Mouse (Mus musculus) macrophage (primary cell): ENCODE data around the gene Rab9. TPM values are rescaled to one million over a fixed set of nuclear protein-coding genes. Genes with fewer than 3 reads are reported as not detected.
A peak's percentile ranks its signal among the peaks of the same experiment; 100 is the strongest.
"Not testable (repeated sequence)": the region's sequence is repeated elsewhere in the genome, so short reads cannot be mapped to it uniquely, and the experiment has no call there.

Source experiments
- H3K27ac ChIP-seq: fragments of 350-480 bp; formaldehyde crosslinking; 2 replicates; pipeline ENCODE4 v1.9.0; 2021
- H3K36me3 ChIP-seq: fragments of 350-480 bp; formaldehyde crosslinking; 2 replicates; pipeline ENCODE4 v1.9.0; 2021; ENCODE audit errors: inconsistent target
- H3K4me3 ChIP-seq: fragments of 350-480 bp; formaldehyde crosslinking; 2 replicates; pipeline ENCODE4 v1.9.0; 2021; ENCODE audit errors: inconsistent target
- H3K79me2 ChIP-seq: fragments of 350-480 bp; formaldehyde crosslinking; 2 replicates; pipeline ENCODE4 v1.9.0; 2021; ENCODE audit errors: inconsistent target
- WGBS: methylation state at CpG from one replicate; pipeline ENCODE4 v1.1.7; 2026; ENCODE audit warnings: inconsistent platforms; ENCODE audit not compliant: missing documents; 5-methylcytosine and 5-hydroxymethylcytosine counted together
- polyA plus RNA-seq: library from polyadenylated mRNA; stranded (reverse); fragments of 250-400 nt; gene quantifications from 3 replicates; pipeline ENCODE4 v1.2.4, GENCODE M21; 2018; ENCODE audit warnings: inconsistent platforms
- total RNA-seq, 78 experiments: library from RNA; depleted of rRNA; stranded (reverse); fragments of 250-400 nt; gene quantifications; 1 replicate in 9 of 78; 2 replicates in 24 of 78; 3 replicates in 43 of 78; 4 replicates in 2 of 78; pipeline ENCODE4 v1.2.4; 2018; ENCODE audit warnings: inconsistent platforms in 56 of 78

The Rab9 gene
- total RNA-seq (2018; cell fraction: chromatin; rRNA removed), result 10 to 100 TPM; 10.1 to 72.2 (median 24.6) TPM
- total RNA-seq (2018; cell fraction: cytosol; rRNA removed), result 100 to 1,000 TPM in 1 of 26 experiments, 10 to 100 TPM in 25; 48.3 to 121 (median 65.1) TPM
- total RNA-seq (2018; cell fraction: nucleus; rRNA removed), result 10 to 100 TPM; 22.3 to 88.7 (median 48.1) TPM
- 28.3 to 106 TPM (median 90.5 TPM) in 3 replicates for polyA plus RNA-seq

DNA sequence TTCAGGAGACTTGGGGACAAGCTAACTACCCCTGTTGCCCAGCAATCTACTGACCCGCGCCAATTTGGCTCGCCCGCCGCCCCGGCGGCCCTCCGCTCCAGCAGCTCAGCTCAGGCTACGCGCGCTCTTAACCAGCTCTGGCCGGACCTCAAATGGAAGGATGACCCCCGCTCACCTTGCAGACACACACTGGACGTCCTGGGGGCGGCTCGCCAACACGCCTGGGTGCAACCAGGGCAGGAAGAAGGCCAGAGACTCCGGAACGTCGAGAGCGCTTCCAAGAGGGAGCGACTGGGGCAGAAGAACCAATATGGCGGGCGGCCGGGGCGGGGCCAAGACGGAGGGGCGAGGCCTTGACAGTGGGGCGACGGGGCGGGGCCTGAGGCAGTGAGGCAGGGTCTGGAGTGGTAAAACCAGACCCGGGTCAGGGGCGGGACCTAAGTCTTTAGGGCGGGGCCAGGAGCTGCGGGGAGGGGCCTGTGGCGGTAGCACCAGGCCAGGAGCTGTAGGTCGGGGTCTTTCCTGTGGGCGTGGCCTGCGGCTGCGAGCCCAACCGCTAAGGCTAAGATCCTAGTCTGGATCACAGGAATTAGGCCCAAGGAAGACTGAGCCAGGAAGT, at the start of gene Rab9:
TSS of gene Rab9 (minus strand) at position 503 of the 619 bp plus-strand sequence.
- no peaks in the 10 kb centered on the region for H3K36me3 ChIP-seq
- 20% methylated on average over 38 of the region's 41 CpGs for WGBS
- H3K27ac ChIP-seq, result peak within 1 kb of the TSS; percentile 57
- H3K79me2 ChIP-seq, result peaks cover 48% of the 10 kb centered on the region
- peak within 1 kb of the TSS; percentile 71 for H3K4me3 ChIP-seq

DNA sequence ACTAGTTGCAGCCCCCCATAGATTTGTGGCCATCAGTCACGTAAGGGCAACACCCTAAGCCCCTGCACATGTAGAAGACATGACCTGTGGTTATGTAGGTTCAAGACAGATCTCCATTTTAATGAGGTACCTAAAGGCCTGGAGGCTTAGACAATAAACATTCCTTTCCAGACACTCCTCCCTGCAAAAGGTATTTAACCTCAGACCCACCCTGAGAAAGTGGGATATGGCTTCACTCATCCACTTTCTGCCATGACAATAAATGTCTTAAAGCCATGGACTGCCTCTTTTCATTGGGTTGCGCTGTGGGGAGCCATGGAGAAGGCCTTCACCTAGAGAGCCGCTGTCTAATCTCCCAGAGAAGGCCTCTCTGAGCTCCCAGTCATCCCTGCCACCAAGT, 48.5 kb upstream of the Rab9 start:
- Histone ChIP-seq H3K79me2 (no peaks in the 10 kb centered on the region), H3K4me3 (no peak overlapping the region), H3K27ac (no peak overlapping the region), H3K36me3 (no peaks in the 10 kb centered on the region)
- 91% methylated on average over 3 of the region's 3 CpGs for WGBS

DNA sequence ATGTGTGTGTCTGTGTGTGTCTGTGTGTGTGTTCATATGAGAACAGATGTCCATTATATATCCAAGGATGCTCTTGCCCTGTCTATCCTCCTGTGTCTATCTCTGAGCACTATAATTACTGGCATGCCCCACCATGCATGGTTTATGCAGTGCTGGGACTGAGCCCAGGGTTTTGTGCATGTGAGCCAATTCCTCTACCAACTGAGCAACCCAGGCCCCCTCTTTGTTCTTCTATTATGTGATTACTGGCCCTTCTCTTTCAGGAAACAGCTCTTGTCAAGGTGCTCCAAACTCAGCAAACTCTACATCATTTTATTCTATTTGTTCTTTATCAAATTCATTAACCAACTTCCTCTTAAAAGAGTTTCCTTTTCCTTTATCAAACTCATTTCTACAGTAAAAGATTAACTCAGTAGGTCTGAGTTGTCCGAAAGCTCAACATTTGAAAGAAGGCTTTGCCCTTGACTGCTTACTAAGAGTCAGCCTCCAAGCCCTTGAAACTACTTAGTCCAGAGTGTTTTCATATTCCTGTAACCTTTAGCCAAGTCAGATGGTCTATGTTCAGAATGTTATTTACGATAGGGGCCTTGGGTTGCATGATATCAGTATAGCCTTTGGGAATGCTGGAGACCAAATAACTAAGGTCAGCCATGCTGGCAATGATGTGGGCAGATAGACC, 46.1 kb upstream of the Rab9 start:
- Histone ChIP-seq H3K36me3 (no peaks in the 10 kb centered on the region), H3K79me2 (no peaks in the 10 kb centered on the region), H3K27ac (no peak overlapping the region), H3K4me3 (no peak overlapping the region)
- 86% methylated on average over 2 of the region's 2 CpGs for WGBS

DNA sequence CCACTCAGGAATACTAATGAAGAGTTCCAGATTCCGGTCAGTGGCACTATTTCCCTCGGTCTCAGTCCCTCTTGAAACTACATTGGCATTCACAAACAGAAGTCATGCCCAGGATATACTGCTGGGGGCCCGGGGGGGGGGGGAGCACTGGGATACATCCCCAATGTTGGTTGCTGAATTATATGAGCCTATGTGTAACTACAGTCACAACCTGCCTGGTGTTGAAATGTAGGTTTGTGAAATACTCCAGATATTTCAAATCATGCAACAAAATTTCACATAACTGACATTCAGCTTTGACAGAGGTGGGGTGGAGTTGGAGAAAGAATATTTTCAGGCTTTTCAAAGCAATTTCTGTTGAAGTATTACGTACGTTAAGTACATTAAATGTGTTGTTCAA, 41.1 kb upstream of the Rab9 start:
- 84% methylated on average over 5 of the region's 5 CpGs for WGBS
- H3K79me2 ChIP-seq, result no peaks in the 10 kb centered on the region
- H3K36me3 ChIP-seq, result no peaks in the 10 kb centered on the region
- no peak overlapping the region for H3K4me3 ChIP-seq
- H3K27ac ChIP-seq, result no peak overlapping the region

DNA sequence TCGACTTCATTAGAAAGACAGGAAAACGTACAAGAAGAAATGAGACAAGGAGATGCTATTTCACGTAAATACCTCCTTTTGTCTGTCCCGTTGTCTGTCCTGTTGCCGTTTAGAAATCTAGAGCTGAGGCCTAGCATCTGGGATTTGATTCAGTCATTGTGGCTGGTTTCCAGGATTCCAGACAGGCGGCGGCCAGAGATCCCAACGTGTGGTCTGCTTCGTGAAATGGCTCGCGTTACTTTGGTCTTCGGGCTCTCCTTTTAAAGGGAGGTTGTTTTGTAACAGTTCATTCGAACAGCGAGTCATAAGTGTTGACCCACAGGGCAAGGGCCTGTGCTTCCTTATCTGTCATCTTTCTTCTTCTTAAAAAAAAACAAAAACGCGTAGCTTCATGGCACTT, 38.7 kb upstream of the Rab9 start, which contains the start of gene Tceanc:
TSS of gene Tceanc (minus strand) at position 223 of the 400 bp plus-strand sequence.
- no peaks in the 10 kb centered on the region for H3K79me2 ChIP-seq
- H3K36me3 ChIP-seq, result no peaks in the 10 kb centered on the region
- 77% methylated on average over 13 of the region's 16 CpGs for WGBS

DNA sequence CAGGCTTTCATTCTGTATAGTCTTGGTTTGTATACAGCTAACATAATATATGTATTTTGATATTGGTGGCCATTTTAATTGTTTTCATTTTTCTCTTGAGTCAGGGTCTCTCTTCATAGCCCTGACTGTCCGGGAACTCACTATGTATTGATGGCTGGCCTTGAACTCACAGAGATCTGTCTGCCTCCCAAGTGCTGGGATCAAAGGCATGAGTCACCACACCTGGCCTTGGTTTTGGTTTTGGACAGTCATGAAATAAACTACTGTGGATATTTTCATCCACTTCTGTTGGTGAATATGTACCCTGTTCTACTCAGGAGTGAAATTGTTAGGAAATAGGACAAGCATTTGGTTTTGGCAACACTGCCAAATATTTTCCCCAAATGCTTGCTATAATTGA, 37.0 kb upstream of the Rab9 start:
- 88% methylated on average over 1 of the region's 1 CpGs for WGBS
- no peak overlapping the region for H3K27ac ChIP-seq
- H3K36me3 ChIP-seq, result no peaks in the 10 kb centered on the region
- H3K79me2 ChIP-seq, result no peaks in the 10 kb centered on the region
- no peak overlapping the region for H3K4me3 ChIP-seq

More for the DNA sequence above, 38.7 kb upstream of the Rab9 start, which contains the start of gene Tceanc:
- H3K4me3 ChIP-seq, result no peak within 1 kb of the TSS
- H3K27ac ChIP-seq, result no peak within 1 kb of the TSS

DNA sequence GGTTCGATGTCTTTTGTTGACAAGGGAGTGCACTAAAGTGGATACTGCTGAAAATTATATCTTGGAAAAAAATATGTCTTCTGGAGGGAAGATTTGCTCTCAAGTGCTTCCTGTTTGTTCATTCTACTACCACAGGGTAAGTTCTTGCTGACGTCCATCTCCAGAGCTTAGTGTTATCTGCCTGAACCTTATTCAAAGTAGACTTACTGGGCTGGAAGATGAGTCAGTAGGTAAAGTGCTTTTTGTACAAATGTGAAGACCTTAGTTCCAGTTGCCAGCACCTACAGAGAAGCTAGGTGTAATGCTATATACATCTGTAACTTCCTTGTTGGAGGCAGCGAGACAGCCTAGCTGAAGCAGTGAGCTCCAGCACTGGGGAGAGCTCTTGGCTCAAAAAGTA, 36.3 kb upstream of the Rab9 start:
- H3K4me3 ChIP-seq, result no peak overlapping the region
- no peak overlapping the region for H3K27ac ChIP-seq

DNA sequence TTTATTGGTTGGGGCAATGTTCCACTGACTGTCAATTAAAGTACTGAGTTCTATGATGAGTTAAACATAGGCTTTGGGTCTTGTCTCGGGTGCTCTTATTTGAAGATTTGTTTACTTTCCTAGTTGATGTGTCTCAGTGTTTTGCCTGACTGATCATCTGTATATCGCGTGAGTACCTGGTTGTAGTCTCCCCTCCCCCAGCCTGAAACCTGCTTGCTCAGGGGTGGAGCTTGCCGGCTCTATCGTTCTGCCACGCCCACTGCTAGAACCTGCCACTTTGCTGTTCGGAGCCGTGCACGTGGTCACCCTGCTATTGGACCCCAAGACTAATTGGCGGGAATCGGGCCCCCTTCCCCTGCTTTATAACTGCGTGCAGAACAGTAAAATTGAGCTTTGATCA, 34.4 kb upstream of the Rab9 start:
- not testable (repeated sequence) for H3K4me3 ChIP-seq, H3K36me3 ChIP-seq, H3K79me2 ChIP-seq, H3K27ac ChIP-seq
- WGBS, result 31% methylated on average over 4 of the region's 12 CpGs

More for the DNA sequence above, 36.3 kb upstream of the Rab9 start:
- WGBS, result 63% methylated on average over 2 of the region's 3 CpGs
- no peaks in the 10 kb centered on the region for H3K36me3 ChIP-seq
- no peaks in the 10 kb centered on the region for H3K79me2 ChIP-seq

DNA sequence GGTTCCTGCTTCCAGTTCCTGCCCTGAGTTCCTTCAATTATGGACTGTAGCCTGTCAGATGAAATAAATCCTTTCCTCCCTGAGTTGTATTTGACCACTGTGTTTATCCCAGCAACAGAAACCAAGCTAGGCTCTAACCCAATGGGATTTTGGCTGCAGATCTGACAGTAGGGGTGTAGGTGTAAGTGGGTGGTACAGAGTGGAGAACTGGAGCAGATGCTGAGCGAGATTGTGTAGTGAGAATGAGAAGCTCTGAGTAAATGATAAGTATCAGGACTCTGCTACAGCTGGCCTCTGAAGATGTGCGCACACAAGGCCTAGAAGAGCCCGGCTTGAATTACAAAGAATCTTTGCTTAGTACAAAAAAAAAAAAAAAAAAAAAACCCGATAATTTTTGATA, 32.4 kb upstream of the Rab9 start:
- no peaks in the 10 kb centered on the region for H3K79me2 ChIP-seq
- no peaks in the 10 kb centered on the region for H3K36me3 ChIP-seq
- WGBS, result 96% methylated on average over 3 of the region's 4 CpGs
- H3K4me3 ChIP-seq, result no peak overlapping the region
- no peak overlapping the region for H3K27ac ChIP-seq

DNA sequence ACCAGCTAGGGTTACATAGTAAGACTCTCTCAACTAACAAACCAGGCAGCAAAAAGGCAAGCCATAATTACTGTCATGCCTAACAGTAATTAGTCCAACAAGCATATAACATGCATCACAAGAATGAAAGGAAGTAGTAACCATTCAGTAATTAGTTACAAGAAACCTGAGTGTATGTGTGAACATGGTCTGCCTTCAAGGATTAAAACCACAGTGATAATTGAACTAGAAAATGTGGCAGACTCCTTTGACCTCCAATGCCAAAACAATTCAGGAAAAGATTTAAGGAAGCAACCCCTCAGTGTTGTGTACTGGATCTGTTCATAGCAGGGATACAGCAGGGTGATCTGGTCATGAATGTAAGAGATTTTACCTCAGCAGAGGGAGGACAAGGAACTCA, 31.4 kb upstream of the Rab9 start:
- Histone ChIP-seq H3K36me3 (no peaks in the 10 kb centered on the region), H3K4me3 (no peak overlapping the region; the same call in 1 of the 2 replicates), H3K27ac (no peak overlapping the region), H3K79me2 (no peaks in the 10 kb centered on the region)

DNA sequence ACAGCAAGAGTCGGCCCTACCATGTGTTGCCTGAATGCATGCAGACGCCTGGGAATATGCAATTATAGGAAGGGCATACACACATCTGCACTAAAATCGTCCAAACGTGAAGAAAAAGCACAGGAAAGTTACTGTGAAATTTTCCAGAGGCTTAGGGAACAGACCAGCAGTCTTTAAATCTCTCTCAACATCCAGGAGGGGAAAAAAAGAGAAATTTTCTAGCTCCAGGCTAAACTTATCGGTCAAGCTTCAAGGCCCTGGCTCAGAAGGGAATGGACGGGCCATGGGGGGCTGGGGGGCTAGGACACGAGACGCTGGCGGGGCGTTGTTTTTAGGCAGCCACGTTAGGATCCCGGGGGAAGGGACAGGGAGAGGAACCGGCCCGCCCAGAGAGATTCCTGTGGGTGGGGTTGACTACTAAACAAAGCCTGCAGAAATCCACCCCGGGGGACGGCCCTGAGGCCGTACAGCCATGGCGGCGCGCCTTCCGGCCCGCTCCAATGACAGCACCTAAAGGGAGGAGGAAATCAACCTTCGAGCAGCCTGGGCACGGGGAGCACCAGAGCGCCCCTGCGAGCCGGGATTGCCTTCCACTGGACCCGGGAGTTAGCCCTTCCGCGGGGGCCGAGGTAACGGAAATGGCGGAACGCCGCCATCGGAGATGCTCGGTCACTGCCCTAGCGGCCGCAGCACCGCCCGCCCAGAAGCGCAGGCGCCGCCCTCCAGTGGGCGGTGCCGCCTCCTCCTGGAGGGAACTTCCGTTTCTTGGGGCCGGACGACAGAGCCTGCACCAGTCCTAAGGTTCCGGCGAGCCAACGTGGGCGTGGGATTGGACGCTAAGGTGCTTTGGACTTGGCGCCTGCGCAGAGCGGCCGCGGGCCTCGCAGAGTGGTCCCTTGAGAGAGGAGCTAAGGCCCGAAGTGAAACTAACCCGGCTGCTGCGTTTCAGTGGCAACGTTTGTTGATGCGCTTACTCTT, 30.4 kb upstream of the Rab9 start:
- 8% methylated on average over 49 of the region's 65 CpGs for WGBS
- Histone ChIP-seq H3K27ac (peak overlapping the region; percentile 60), H3K36me3 (no peaks in the 10 kb centered on the region), H3K4me3 (peak overlapping the region; percentile 42), H3K79me2 (no peaks in the 10 kb centered on the region)

DNA sequence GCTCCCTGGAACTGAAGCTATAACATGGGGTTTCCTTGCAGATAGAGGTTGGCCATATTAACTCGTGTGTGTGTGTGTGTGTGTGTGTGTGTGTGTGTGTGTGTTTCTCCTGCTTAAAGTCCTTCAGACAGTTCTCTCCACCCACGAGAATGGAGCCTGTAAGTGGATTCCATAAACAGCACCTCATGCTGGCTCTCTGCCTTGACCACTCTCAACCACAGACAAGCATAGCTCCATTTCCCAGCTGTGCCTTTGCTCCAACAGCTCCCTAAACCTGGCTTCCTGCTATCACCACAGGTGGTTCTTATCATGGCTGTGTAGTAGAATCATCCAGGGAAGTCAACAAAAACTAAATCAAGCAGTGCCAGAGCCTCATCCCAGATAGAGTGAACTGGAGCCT, 24.8 kb upstream of the Rab9 start:
- H3K79me2 ChIP-seq, result no peaks in the 10 kb centered on the region
- H3K4me3 ChIP-seq, result no peak overlapping the region
- H3K36me3 ChIP-seq, result no peaks in the 10 kb centered on the region
- 55% methylated on average over 2 of the region's 2 CpGs for WGBS
- no peak overlapping the region for H3K27ac ChIP-seq

DNA sequence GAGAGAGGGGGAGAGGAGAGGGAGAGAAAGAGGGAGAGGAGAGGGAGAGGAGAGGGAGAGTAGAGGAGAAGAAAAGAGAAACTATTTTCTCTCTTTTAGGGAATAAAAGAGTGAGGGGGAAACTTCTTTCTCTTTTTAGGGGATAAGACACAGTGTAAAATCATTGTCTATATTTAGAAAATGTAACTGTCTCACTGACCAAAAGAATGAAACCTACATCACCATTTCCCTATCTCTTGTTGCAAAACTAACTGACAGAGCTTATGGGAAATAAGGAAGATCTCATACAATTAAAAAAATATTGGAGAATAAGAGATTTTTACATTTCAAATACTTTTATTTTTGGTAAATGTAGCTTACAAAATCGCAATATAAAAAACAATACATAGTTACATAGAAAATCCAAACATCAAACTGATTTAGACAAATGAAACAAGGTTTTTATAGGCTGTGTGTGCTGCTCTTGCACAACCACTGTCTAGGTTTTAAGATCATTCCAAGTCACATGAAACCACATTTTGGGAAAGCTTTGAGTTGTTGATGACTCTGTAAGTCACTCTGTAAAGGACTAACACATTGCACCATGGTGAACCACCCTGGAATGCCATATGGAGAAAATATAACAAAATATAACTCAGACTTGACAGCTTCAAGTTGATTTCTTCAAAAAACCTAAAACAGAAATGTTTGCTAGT, 20.0 kb upstream of the Rab9 start:
- no peak overlapping the region for H3K4me3 ChIP-seq
- whole genome bisulfite sequencing, result 13% methylated on average over 1 of the region's 1 CpGs
- H3K36me3 ChIP-seq, result no peaks in the 10 kb centered on the region
- H3K27ac ChIP-seq, result peak overlapping the region; percentile 38
- no peaks in the 10 kb centered on the region for H3K79me2 ChIP-seq

DNA sequence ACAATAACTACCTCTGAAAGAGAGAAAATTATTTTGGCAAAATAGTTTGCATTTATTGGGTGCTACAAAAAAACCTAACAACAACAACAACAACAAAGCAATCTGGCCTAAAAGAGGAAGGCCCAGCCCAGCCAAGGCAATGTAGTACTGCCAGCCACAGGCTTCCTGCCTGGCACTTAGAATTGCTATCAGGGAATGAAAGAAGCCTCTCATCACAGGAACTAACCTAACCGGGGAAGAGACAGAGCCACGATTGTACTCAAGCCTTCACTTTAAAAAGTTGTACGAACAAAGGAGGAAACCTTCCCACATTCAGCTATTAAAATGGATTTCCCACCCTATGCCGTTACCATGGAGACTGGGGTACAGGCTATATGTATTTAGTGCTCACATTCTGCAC, 18.1 kb upstream of the Rab9 start:
- Histone ChIP-seq H3K27ac (no peak overlapping the region), H3K79me2 (no peaks in the 10 kb centered on the region)
- 35% methylated on average over 4 of the region's 4 CpGs for WGBS

More for the DNA sequence above, 18.1 kb upstream of the Rab9 start:
- H3K4me3 ChIP-seq, result no peak overlapping the region
- H3K36me3 ChIP-seq, result no peaks in the 10 kb centered on the region
